Mouse (Mus musculus) brain, adult 2 months (tissue): Measurements from ENCODE around the gene Fam20c.

Experiments used
- DNase-seq: peaks from one replicate; pipeline ENCODE4 v3.0.0; 2011; ENCODE audit warnings: low read depth, low spot score

The Fam20c gene

DNA sequence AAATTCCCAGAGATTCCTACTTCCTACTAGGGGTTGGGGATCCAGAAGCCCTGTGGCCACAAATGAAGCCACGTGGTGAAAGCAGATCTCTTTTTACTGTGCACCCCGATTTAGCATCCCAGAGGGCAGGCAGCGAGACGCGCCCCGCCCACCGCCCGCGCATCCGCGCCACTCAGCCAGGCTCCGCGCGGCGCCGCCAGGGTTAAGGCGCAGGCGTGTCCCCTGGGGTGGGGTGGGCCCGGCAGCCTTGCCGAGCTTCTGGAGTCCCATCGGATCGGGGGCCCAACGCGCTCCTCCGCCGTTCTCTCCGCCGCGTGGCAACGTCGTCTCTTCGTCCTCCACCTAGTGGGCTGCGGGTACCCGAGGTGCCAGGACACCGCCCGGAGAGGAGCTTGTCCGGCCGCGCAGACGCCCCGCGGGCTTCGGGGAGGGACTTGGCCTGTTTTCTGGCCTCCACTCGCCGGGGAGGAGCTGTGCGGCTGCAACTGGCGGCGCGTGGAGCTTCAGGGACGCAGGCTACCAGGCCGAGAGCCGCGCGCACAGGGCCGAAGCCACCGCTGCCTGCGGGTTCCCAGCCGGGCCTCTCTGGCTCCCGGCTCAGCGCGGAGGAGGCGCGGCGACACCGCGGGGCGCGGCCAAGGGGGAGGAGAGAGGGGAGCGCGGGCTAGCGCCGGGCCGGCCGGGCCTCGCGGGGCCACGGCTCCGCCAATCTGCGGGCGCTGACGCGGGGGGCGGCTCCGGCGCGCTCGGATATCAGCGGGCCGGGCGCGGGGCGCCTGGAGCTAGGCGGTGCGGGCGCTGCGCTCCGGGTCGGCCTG lies at the start of gene Fam20c:
TSS of gene Fam20c (plus strand) at position 212 of the 818 bp plus-strand sequence.
- DNase-seq: peak; percentile 86

DNA sequence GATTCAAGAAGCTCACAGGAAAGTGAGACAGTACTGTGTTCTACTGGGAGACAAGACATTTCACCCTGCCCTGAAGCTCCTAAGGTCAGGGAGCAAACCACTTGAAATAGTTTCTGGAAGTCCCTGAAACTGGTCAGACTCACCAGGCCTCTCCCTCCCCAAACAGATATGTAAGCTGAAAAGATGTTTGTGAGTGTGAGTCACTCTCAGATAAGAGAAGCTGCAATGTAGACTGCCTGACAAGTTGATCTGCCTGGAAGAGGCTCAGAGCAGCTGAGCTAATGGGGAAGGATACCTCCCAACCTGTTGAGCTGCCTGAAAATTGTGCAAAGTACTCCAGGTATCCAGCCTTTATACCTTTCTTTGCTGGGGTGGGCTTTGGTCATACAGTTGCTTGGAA lies 46.9 kb upstream of the Fam20c start:
- DNase-seq: no peak

DNA sequence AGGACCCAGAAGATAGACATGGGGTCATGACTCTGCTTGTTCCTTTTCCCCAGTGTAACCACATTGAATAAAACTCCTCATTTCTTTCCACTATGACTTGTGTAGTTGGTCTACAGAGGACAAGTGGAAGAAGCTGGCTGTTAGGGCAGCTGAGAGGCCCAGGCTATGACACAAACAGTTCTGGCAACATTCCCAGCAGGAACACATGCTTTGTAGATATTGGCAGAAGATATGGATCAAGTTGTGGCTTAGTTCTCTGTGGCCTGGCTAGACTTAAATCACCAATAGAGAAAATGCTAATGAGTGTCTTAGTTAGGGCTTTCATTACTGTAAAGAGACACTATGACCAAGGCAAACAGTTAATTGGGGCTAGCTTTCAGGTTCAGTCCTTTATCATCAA lies 45.7 kb upstream of the Fam20c start:
- peak; percentile 14 for DNase-seq

DNA sequence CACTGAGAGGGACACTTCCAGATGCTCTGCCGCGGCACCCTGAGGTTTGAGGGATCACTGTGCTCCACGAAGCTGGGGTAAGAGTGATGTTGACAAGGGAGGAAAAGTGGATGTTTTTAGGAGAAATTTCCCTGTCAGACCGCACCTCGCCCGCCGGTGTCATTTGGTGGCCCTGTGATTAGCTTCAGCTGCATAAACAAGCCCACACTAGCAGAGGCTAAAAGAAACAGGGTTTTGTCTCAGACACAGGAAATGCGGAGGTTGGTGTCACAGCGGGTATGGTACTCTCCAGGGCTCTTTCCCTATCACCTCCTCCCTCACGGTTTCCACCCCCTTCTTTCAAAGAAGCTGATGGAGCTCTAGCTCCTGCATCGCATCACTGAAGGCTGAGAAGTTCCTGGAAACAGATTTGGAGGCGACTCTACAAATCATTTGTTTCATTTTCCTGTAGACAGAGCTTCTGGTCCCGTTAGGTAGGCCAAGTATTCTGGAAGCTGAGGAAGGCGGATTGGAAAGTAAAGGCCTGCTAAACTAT lies 38.7 kb upstream of the Fam20c start:
- peak; percentile 75 for DNase-seq

DNA sequence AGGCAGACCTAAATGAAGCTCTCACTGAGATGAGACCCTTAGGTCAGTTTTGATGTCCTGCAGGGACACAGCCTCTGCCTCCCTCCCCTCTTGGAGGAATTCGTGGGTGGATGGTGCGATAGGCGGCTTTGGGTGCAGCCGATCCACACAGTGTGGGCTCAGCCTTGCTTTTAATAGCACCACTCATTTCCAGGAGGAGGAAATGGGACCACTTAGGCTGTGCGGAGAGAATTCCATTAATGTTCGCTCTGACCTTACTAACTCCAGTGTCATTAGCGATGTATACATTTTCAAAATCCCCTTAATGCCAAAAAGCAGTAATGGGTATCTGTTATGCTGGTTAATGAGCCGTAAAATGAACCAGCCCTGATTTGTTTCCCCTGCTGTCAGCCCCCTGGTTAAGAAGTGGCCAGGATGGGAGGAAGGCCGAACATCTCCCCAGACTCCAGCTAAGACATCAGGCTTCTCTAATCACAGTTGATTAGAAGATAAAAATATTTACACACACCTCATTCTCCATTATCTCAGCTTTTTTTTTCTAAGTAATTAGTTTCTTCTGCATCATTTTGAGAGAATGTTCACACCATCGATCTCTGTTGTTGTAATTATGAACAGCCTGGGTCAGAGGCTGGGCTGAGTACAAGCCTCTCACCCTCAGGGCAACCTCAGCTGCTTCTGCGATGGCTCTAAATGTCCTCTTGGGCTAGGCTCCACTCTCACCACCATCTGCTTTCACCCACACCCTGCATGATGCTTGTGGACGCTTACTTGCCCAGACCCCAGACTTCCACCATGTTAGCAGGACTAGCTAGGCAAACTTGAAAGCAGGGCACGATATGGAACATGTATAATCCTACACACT lies 33.8 kb upstream of the Fam20c start:
- DNase-seq: no peak

DNA sequence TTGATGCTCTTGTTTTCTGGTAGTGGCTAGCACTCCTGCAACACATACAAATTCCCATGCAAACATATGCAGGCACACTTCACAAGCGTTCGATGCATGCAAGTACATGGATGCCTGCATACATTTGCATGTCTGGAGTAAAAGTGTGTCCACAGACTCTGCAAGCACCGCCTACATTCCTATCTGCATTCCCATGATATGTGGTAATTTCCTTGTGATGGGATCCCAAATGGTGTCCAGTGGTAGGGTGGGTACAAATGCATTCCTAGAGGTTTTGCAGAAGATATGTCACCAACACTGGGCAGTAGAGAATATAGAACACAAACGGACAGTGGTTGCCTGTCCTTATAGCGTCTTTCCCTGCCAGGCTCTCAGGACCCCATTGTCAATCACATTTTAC lies 29.9 kb upstream of the Fam20c start:
- no peak for DNase-seq

DNA sequence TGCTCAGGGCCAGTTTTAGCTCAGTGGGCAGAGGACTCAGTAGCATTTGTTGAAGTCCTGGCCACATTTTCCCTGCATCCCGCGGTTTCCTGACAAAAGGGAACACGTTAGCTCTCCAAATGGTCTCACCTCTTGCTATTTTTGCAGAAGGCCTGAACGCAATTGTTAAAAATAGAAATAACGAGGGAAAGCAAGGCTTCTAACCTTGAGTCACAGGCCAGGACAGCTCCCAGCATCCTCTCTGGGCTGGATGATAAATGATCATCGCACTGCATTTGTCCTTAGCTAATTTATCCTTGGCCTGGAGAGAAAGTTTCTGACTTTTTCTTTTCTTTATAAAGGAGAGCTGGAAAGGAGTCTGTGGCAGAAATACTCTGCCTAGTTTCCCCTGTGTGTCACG lies 29.2 kb upstream of the Fam20c start:
- DNase-seq: peak; percentile 54

DNA sequence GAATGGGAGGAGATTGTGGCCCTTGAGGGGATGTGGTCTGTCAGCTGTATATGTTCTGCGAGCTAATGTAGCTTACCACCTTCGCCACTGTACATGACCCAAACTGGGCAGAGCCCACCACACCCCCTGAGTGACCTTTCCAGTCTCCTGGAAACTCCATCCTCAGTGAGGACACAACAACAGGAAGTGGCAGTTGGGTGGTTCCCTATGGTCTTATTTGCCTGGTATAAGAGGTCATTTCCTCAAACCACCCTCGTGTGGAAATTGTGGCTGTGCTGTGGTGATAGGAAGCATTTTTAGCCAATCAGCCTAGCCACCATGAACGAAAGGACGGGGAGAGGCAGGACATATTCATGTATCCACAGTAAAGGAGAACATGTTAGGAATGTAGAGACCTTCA lies 23.5 kb upstream of the Fam20c start:
- no peak for DNase-seq

DNA sequence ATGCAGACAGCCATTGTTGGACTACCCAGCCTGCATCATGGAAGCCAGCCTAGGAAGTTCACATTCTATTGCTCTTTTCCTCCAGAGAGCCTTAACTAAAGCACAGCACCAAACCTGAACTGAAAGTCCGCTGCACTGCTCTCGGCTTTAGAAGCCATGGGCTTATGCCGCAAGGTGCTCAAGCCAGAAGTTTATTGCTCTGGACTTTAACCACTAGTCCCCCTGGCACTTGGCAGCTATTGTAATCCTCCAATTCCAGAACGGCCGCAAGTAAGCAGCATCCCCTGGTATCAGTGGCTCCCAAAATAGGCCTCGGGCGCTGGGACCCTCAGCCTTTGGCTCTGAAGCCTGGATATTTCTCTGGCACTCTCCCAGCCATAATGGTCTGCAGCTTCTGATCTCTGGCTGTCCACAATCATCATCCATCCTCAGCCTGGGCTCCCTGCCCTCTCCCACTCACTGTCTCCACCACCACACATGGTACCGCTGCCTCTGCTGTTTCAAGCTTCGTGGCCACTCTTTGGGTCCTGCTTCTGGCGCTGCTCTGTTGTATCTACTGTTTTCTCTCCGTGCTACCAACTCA lies 20.9 kb upstream of the Fam20c start:
- no peak for DNase-seq

DNA sequence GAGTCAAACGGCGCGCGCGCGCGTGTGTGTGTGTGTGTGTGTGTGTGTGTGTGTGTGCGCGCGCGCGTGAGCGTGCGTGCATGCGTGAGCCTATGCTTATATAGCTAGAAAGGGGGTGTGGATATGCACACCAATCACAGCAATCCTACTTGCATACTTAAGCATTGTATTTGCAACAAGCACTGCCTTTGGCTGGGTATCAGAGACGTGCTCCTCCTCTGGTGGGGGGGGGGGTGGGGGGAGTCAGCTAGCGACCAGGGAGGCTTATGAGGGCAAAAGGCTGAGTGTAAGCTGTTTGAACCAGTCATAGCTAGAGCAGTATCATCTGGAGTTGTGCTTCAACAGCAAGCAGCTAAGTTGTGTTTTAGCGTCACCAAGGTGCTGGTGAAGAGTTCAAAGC lies 20.3 kb upstream of the Fam20c start:
- no peak for DNase-seq

DNA sequence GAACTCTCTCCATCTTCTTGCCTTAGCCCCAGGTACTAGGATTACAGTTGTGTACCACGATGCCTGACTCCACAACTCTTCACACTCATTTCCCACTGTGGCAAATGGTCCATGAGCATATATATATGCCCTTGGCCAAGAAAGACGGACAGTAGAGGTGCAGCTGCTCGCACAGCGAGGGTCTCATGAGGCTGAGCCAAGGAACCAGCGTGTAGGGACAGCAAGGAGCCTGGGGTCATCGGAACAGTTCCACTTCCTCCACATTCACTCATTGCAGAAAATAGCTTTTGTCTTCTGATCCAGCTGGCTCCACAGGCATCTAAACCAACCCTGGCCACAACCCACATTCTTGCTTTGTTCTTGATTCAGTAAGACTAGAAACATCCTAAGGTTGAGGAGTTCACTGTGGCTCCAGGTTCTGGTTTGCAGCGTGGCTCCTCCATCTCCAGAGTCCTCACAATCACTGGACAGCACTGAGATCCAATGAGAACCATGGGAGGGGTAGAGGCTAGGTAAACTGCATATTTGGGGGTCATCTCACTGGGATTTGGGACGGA lies 19.0 kb upstream of the Fam20c start:
- no peak for DNase-seq

DNA sequence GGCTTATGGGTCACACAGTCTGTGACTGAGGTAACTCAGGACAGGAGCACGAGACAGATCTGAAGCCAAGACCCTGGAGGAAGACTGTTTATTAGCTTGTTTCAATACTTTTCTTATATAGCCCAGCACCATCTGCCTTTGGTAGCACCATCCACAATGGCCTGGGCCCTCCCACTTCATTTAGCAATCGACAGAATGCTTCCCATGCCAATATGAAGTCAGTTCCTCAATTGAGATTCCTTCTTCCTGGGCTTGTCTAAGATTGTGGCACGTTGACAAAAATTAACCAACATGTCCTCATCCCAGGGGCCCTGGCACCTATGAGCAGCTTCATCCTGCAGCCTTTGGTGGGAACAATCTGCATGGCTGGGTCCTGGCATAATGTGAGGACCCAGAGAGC lies 14.2 kb upstream of the Fam20c start:
- DNase-seq: no peak

DNA sequence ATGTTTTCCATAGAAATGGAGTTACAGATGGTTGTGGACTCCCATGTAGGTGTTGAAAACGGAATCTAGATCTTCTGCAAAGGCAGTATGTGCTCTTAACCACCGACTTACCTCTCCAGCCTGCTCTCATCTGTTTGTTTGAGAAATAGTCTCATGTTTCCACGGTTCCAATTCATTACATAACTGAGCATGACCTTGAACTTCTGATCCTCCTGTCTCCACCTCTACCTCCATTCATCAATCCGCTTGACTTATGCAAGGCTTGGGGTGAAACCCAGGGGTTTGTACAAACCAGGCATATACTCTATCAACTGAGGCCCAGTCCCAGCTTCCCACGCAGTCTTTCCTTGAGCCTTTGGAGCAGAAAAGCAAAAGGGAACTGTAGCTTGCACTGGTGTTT lies 12.8 kb upstream of the Fam20c start:
- no peak for DNase-seq

DNA sequence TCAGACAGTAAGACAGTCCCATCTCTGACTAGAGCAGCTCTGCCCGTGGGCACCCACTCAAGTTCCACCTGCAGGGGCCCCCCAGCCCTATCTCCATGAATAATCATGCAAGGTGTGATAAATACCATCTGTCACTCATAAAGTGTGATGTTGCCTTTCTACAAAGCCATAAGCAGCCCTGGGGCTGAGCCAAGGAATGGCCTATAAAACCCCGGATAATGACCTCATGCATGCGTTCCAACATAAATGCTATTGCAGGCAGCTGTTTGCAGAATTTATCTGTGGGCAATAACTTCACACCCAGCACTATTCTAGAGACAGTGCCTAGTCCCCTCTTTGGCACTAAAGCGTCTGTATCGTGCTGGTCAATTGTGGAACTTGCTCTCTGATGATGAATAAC lies 12.0 kb upstream of the Fam20c start:
- DNase-seq: no peak

DNA sequence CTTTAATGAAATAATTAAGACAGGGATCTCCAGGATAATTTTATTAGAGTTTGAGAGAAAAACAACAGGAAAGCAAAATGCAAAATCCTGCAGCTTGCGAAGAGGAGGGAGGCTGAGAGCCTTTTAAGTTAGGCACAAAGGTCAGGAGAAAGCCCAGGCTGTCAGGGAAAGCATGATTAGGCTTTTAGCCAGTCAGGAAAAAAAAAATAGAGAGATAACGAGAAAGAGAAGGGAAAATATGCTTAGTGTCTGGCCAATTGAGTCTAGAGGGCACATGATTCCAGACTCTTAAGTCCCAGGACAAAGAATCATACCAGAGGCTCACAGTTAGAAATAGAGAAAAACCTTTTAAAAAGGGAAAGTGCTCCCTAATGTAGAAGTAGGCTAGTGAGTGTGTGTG lies 10.7 kb upstream of the Fam20c start:
- no peak for DNase-seq

DNA sequence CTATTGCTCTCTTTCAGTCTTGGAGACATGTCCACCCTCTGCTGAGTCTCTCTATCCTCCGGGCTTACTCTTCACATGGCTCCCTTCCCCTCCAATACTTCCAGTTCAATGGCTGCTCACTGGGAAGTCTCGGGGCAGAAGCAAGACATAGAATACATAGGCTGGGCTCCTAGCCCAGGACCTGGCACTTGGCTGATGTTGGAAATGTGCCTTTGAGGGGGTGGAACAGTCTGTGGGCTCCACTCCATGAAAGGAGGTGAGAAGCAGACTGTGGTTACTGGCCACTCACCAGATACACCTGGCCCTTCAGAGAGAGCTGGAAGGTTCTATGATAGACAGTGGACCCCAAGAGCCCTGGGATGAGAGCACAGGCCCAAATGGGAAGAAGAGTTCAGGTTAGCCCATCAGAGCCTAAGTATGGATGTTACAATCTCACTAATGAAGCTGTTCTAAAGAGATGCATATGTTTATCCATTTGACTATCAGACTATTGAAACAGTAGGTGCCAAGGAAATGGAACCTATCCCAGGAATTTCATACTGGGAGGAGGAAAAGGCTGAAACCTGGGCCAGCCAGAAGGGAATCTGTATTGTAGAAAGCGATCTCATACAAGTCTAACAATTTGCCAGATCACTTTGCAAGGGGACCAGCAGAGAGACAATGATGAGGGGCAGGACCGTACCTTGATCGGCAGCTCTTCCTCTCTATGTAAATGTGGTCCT lies 8.8 kb upstream of the Fam20c start:
- peak; percentile 91 for DNase-seq

DNA sequence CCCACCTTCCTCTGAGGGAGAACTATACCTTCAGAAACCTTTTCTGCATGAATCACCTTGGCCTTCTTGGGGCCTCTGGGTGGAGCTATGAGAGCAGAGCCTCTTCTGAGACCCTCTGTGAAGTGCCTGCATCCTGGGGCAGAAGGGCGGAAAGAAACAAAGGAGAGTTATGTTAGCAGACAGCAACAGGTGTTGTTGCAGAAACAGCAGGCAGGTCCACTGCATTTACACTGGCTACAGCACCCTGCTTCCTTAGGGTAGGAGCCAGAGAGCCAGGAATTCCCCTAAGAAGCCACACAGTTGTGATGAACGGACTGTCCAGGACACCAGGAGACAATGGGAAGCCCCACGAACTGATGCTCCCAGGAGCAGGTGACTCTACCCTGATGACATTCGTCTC lies 1.0 kb upstream of the Fam20c start:
- DNase-seq: no peak

DNA sequence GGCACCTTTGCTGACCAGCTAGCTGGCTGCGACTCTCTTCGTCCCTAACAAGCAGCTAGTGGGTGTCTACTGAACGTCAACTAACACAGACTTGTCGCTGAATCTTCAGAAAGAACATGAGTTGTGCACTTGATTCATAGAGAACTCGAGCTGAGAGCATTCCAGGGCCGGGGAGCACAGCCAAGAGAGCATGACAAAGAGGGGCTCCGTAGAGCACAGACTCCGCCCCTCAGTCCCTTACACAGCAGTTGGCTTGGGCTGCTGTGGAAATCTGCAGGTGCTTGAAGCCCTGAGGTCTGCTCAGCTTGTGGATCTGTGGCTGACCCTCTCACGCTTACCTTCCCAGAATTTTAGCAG lies 390 bp upstream of the Fam20c start:
- DNase-seq: peak; percentile 64

DNA sequence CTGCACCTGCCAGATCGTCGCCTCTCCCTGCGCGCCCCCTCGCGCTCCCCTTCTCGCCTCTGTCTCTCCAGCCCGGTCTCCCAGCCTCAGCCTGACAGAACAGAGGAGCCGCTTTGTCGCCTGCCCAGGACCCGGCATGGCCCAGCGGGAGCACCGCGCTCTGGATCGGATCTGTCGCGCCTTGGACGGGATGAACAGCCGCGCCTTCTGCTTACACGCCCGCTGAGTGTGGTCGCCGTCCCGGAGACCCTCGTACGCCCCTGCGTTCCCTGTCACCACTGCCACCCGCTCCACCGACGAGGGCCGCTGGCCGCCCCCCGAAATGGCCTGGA lies 773 bp downstream of the Fam20c start:
- no peak for DNase-seq

DNA sequence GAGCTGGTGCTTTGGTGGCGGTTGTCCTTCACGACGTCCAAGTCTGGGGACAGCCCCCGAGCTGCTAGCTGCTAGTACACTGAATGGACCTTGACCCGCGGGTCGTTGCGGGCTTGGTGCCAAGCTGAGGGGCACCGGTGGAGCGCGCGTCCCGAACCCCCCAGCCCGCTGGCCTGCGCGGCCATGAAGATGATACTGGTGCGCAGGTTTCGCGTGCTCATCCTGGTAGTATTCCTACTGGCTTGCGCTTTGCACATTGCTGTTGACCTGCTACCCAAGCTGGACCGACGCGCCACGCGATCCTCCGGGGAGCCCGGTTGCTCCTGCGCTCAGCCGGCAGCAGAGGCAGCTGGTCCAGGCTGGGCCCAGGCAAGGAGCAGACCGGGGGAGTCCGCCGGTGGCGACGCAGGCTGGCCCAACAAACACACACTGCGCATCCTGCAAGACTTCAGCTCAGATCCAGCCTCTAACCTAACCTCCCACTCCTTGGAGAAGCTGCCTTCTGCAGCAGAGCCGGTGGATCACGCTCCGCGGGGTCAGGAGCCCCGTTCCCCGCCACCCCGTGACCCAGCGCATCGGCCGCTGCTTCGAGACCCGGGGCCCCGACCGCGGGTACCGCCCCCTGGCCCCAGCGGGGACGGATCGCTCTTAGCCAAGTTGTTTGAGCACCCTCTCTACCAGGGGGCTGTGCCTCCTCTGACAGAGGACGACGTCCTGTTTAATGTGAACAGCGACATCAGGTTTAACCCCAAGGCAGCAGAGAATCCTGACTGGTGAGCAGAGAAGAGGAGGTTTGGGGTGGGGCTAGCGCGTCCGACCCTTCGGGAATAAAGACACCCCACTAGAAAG lies 1.4 kb downstream of the Fam20c start:
- peak; percentile 57 for DNase-seq
